Mouse (Mus musculus) lung, postnatal 14 days (tissue): ENCODE results near the gene 1700001C02Rik.

ENCODE experiments used
- DNase-seq: peaks from one replicate; pipeline ENCODE4 v3.0.0; 2021

Gene 1700001C02Rik

DNA sequence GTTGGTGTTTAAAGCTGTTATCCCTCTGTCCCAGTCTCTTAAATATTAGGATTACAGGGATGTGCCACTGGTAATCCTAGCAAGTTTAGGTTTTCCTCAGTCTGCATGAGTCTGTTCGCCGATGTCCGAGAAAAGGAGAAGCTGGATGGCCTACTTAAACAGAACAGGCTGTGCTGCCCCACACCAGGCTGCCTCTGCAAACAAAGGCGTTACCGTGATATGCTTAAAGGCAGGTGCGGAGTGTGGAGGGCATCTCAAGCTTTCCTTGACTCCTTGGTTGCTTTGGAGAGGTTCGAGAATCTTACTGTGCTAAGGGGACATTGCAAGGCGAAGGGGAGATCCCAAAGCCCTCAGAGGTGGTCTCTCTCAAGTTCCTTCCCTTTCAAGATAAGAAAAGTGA is 31.0 kb downstream of the 1700001C02Rik start:
- DNase-seq: no peak

DNA sequence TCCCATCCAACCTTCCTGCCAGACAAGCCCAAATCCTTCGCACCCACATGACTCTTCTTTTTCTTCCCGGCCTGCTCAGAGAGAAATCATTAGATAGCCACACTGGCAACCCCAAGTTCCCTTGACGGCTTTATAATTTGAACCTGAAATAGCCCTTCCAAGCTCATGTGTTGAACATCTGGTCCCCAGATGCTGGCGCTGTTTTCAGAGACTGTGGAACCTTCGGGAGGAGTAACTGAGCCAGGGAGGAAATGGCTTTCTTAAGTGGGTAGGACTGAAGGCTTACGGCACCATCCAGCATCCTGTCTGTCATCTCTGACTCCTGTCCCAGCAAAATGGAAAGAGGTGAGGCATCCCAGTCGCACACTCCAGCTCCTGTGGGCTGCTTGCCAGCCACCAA is 31.5 kb downstream of the 1700001C02Rik start:
- no peak for DNase-seq

DNA sequence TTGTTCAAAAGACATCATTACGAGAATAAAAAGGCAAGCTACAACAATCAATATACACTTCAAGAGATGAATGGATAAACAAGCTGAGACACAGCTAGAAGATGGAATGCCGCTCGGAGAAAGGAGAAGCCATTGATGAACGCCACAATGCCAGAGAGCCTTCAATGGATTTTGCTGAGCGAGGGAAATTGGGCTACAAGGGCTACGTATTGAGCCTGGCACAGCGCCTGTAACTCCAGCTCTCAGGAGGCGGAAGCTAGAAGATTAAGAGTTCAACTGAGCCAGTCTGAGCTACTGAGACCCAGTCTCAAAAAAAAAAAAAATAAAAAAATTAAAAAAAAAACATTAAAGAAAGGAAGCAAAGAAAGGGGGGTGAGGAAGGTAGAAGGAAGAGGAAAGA is 47.3 kb downstream of the 1700001C02Rik start:
- DNase-seq: no peak

DNA sequence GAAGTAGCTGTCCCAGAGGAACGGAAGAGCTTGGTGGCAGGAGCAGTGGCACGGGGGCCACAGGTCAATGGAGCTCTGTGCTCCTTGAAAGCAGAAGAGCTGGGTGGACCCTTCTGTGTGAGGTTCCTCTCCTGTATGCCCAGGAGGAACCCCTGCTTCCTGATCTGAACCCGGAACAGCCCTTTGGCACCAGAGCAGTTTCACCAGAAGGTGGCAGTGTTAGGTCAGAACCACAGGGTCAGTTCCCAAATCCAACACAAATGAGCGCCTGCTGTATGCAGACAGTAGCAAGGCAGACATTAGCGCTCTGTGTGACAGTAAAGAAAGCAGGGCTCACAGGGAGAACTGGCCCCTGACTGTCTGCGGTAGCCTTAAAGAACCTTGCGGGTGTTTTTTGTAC is 50.5 kb downstream of the 1700001C02Rik start:
- peak; percentile 73 for DNase-seq

DNA sequence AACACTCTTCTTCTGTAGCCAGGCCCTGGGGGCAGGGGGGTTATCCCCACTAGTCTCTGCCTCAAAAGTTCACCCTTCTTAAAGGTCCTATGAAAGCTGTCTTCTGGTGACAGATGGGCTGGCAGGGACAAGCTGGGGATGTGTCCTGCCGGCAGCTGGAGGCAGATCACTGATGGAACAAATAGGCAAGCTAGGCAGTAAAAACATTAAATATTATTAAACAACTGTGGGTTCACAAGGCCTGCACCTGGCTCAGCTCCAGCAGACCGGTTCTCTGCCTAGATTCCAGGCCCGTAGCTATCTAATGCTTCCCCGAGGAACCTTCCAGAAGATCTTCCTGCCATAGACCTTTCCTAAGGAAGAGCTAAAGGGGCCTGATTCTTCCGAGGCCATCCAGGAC is 52.3 kb downstream of the 1700001C02Rik start:
- peak; percentile 46 for DNase-seq

DNA sequence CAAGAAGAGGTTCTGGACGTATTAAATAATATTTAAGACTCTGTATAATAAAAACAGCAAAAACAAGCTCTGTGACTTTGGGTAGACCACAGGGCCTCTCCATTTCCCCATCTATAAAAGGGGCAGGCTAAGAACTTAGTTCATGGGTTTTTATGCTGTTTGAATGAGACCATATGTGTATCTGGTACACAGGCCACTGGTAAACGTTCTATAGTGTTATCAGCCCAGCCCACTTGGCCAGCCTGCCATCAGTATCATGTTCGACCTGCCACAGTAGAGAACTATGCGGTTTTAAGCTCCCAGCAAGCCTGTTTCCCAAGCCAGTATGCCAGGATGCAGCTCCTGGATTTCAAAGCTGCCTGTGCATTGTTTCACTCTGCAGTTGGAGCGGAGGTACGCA is 52.7 kb downstream of the 1700001C02Rik start:
- DNase-seq: no peak

DNA sequence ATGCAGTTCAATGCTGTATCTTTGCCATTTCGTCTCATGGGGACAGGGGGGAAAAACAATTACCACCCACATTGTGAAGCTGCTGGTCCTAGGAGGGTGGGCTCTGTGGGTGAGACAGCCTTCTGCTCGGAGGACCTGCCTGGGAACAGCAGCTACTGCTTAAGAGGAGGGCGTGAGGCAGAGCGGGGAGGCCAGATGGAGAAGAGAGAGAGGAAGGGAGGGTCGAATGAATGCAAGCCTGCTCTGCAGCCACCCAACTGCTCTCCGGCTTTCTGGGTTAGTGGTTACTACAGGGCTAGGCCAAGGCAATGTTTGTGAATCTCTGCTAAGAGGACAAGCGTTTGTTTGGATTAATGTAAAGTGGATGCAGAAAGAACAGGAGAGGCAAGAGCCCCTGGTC is 53.6 kb downstream of the 1700001C02Rik start:
- no peak for DNase-seq

DNA sequence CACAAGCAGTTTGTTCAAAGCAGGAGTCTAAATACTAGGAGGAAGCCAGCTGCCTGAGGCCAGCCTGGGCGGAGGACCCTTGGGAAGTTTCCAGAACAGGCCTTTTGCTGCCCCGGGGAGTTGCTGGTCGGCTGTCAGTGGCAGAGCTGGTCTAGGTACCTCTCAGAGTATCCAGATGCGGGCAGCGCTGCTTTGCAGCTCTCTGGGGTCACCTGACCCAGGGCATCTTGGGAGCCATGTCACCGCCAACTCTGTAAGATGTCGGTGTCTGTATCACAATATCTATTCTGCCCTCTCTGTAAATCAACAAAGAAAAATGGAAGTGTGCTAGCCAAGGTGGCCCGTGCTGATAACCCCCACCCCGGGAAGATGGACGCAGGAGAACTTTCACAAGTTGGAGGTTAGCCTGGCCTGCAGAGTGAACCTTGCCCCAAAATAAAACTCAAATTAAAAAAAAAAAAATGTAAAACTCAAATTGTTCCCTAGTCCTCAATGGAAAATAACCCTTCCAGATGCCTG is 54.4 kb downstream of the 1700001C02Rik start:
- DNase-seq: no peak

DNA sequence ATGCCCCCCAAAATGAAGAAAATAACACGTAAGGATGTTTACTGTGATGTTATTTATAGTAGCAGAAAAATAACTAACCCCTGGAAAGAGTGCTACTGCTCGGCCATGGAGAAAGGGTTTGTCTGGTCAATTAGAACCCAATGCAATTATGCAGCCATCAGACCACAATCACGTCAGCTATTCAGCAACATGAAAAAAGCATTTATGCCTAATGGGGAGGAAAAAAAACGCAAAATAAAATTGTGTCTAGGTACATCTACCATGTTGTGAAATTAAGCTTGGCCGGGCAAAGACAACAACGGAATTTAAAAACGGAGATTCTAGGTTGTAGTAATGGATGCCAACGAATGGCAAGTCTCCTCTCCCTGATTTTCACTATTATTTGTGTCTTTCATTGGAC is 56.6 kb downstream of the 1700001C02Rik start:
- no peak for DNase-seq

DNA sequence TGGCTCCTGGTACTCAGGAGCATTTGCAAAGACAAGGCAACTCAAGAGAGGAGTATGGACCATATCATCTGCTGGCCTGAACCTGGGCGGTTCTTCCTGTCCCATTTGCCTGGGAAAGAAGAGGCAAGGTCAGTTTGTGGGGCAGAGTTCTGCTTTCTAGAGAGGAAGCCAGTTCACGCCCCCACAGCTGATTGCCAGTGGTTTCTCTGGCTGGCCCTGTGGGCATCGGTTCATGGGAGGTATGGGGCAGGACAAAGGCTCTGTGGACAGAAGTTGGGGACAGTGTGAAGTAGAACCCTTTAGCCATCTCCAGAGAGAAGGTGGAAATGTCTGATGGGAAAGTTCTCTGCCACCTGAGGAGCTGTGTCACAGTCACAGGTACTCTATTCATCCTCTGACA is 57.3 kb downstream of the 1700001C02Rik start:
- no peak for DNase-seq

DNA sequence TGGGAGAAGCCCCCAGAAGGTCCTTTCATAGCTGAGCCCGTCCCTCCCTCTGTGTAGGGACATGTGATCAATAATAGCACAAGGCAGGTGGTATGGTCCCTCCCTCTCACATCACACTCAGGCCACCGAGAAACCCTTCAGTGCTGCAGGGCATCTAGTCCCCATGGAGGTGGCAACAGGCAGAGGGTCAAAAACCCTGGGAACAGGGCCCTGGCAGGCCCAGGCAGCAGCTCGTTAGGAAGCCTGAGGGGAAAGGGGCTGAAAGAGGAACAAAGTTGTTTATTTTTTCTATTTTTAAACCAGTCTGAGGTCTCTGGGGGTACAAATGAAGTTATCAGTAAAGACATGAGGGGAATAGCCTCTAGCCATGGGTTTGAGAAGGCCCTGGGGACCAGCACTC is 58.4 kb downstream of the 1700001C02Rik start:
- no peak for DNase-seq

DNA sequence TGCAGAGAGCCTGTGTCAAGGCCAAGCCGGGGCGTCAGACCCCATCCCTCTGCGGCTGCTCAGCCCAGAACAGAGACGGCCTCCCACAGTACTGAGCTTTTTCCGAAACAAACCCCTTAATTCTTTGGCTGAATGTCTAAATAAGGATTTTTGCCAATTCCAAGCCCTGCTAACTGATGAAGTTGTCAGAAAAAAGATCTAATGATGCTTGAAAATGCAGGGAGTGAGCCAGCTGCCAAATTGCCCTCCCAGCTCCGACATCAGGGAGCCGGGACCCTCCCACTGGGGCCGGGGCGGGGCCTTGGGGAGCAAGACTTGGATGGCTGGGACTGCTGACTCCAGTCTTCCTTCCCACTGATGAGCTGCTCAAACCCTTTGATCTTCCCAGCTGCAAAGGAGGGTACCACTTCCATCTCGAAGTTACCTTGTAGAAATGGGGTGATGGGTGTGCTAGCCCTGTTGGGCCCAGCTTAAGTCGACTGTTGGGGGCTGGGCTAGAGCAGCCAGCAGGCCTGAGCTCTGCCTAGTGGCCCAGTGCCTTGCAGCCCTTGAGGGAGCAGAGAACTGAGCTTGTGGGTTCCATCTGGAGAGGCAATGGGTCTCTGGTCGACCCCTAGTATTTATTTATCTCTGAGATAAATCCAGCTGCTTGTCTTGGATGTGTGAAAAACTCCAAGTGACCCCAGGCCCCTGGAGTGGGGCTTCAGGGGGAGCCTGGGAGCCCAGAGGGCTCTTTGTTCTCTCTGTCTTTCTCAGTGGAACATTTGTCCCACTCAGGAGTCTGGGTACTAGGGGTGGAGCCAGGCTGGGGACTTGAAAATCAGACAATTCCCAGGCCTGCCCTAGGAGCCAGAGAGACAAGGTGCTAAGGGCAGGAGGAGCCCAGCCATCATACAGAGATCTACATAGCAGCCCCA is 60.3 kb downstream of the 1700001C02Rik start:
- DNase-seq: peak; percentile 70

DNA sequence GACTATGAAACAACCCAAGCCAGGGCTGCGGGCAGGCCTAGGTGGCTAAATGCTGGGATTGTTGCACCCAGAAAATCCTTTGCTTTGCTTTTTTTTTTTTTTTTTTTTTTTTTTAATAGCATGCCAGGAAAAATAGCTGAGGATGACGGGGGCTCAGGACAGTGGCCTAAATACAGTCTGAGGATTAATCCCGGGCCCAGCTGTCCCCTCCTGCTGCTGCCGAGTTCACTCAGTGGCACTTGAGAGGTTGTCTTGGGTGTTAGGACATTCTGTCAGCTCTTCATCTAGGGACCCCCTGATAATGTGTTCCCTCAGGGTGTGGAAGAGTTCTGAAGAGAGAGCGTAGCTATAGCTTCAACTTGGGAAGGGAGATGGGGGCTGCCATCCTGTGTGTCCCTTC is 61.3 kb downstream of the 1700001C02Rik start:
- no peak for DNase-seq

DNA sequence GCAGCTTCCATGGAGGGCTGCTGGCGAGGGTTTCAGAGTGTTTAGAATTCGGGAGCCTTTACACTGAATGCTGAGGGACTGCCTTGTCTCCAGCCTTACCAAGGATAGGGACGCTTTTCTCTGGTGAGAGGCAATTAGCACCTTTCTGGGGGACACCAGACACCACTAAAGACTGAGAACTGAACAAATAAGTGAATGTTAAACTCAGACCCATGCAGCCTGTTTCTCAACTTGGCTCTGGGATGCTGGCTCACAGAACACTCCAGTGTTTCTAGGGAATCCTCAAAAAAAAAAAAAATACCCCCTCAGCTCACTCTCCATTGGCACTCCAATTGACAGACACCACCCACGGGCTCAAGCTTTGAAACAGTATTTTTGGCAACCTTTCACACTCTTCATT is 63.1 kb downstream of the 1700001C02Rik start:
- no peak for DNase-seq
